Comparison of ENCODE assay signal across 33 mouse cellular contexts in the genomic region with DNA sequence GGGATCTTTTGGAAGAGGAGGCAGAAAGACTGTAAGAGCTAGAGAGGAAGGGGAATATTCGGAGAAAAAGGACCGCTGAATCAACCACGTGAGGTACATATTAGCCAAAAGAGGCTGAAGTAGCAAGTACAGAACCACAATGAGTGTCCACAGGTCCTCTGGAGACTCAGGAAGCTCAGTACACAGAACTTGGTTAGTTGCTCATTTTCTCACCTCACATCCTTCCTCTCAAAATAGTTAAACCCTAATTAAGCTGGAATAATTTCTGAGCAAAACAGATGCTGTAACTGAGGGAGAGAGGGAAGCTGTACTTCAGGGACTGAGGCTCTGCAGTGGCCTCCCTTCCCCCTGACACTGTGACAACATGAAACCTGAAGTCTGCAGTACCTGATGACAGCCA. TPM values are rescaled to one million over a fixed set of nuclear protein-coding genes. Genes with fewer than 3 reads are reported as not detected.
"Had no signal": no experiment of that assay in that cellular context is flagged by ENCODE, and none has a peak within 500 bp of the region (broad histone marks: within the 10 kb centered on the region; RNA-seq: fewer than 3 reads in every experiment).

A gene (plus strand): TSS at position 301 of the 400 bp plus-strand sequence.

- ATAC-seq: forebrain, embryonic 13.5 days; forebrain, embryonic 14.5 days; forebrain, embryonic 15.5 days; forebrain, embryonic 16.5 days; forebrain, postnatal 0 days had no signal

- DNase-seq: cerebellum, adult 8-10 months; cerebellum, adult 9-10 months; cerebellum, adult 9-11 months; cerebellum, postnatal 10 days; cerebellum, postnatal 14 days; cerebellum, postnatal 25 days; cerebellum, postnatal 36 days; embryo, embryonic 11 days; forebrain, postnatal 0 days; gastrocnemius, adult 2 months; gastrocnemius, postnatal 10 days; gastrocnemius, postnatal 14 days; gastrocnemius, postnatal 25 days; gastrocnemius, postnatal 36 days; heart, adult 18-20 months; heart, adult 2 months had no signal

- H3K9ac ChIP-seq: embryonic facial prominence, embryonic 12.5 days; embryonic facial prominence, embryonic 13.5 days; embryonic facial prominence, embryonic 15.5 days; forebrain, embryonic 12.5 days; forebrain, embryonic 13.5 days; forebrain, embryonic 15.5 days; forebrain, postnatal 0 days had no signal

- H3K9me3 ChIP-seq: embryonic facial prominence, embryonic 10.5 days; embryonic facial prominence, embryonic 12.5 days; embryonic facial prominence, embryonic 13.5 days; embryonic facial prominence, embryonic 15.5 days; forebrain, embryonic 10.5 days; forebrain, embryonic 12.5 days; forebrain, embryonic 13.5 days; forebrain, embryonic 15.5 days had no signal

- H3K27ac ChIP-seq: embryonic facial prominence, embryonic 10.5 days; embryonic facial prominence, embryonic 12.5 days; embryonic facial prominence, embryonic 13.5 days; embryonic facial prominence, embryonic 15.5 days; forebrain, embryonic 10.5 days; forebrain, embryonic 12.5 days; forebrain, embryonic 13.5 days; forebrain, embryonic 15.5 days; gastrocnemius, adult 2 months; heart, adult 2 months had no signal

- H3K27me3 ChIP-seq: embryonic facial prominence, embryonic 12.5 days; embryonic facial prominence, embryonic 13.5 days; embryonic facial prominence, embryonic 15.5 days; forebrain, embryonic 12.5 days; forebrain, embryonic 13.5 days; forebrain, embryonic 15.5 days had no signal

- H3K36me3 ChIP-seq: embryonic facial prominence, embryonic 10.5 days; embryonic facial prominence, embryonic 12.5 days; embryonic facial prominence, embryonic 13.5 days; embryonic facial prominence, embryonic 15.5 days; forebrain, embryonic 10.5 days; forebrain, embryonic 12.5 days; forebrain, embryonic 15.5 days had no signal

- H3K4me1 ChIP-seq: embryonic facial prominence, embryonic 10.5 days; embryonic facial prominence, embryonic 12.5 days; embryonic facial prominence, embryonic 13.5 days; embryonic facial prominence, embryonic 15.5 days; forebrain, embryonic 10.5 days; forebrain, embryonic 12.5 days; forebrain, embryonic 13.5 days; forebrain, embryonic 15.5 days had no signal

- H3K4me2 ChIP-seq: embryonic facial prominence, embryonic 12.5 days; embryonic facial prominence, embryonic 13.5 days; embryonic facial prominence, embryonic 15.5 days; forebrain, embryonic 12.5 days; forebrain, embryonic 13.5 days; forebrain, embryonic 15.5 days had no signal

- H3K4me3 ChIP-seq: embryonic facial prominence, embryonic 10.5 days; embryonic facial prominence, embryonic 12.5 days; embryonic facial prominence, embryonic 13.5 days; embryonic facial prominence, embryonic 15.5 days; erythroblast, embryonic 14.5 days; forebrain, embryonic 10.5 days; forebrain, embryonic 12.5 days; forebrain, embryonic 13.5 days; forebrain, embryonic 15.5 days; gastrocnemius, adult 2 months; heart, adult 2 months had no signal

RNA-seq across cellular contexts. Expression of the gene that starts here (rescaled TPM):
- polyA plus RNA-seq: cortical plate, adult 2 months; embryonic facial prominence, embryonic 10.5 days; embryonic facial prominence, embryonic 11.5 days; embryonic facial prominence, embryonic 12.5 days; embryonic facial prominence, embryonic 13.5 days; embryonic facial prominence, embryonic 14.5 days; embryonic facial prominence, embryonic 15.5 days; erythroblast, embryonic 14.5 days; forebrain, embryonic 10.5 days; forebrain, embryonic 11.5 days; forebrain, embryonic 12.5 days; forebrain, embryonic 13.5 days; forebrain, embryonic 14.5 days; forebrain, embryonic 15.5 days; forebrain, embryonic 16.5 days; forebrain, postnatal 0 days; frontal cortex, adult 2 months; gonadal fat pad, adult 2 months; heart, adult 2 months had no signal
